Mouse (Mus musculus): ENCODE measurements around the gene Crtac1. TPM values are rescaled to one million over a fixed set of nuclear protein-coding genes. Genes with fewer than 3 reads are reported as not detected.

The Crtac1 gene
- polyA plus RNA-seq, 1 experiment from 2014 or later: 8.8 TPM

DNA sequence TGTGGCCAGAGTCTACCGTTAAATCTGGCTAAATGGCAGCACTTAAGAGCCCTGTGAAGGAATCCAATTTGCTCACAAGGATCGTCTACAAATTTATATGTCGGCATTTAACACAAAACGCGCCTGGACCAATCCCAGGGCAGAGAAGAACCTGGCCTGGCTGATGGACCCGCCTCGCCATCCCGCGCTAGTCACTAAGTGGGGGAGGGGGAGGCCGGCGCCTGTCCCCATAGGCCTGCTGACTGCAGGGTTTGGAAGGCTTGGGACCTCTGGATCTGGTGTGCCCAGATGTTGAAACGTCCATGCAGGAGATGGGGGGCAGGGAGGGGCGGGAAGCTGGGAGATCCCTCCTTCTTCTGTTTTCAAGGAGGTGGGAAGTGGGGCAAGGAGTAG, 50.6 kb downstream of the Crtac1 start:
- H3K9me3 ChIP-seq (replicated peaks): no peaks in the 10 kb centered on the region
- peaks cover 56% of the 10 kb centered on the region for H3K27me3 ChIP-seq
- WGBS: 3% methylated on average over 13 of the region's 13 CpGs
- H3K4me1 ChIP-seq: peaks cover 11% of the 10 kb centered on the region
- H3K4me3 ChIP-seq (replicated peaks): peak overlapping the region; percentile 19
- peak overlapping the region; percentile 50 for H3K4me2 ChIP-seq (replicated peaks)
- H3K9ac ChIP-seq: no peak overlapping the region
- no peaks in the 10 kb centered on the region for H3K36me3 ChIP-seq
- ATAC-seq (ENCODE audit: insufficient number of reproducible peaks, low FRiP score, low TSS enrichment, low read depth): no peak
- no peak overlapping the region for H3K27ac ChIP-seq (replicated peaks)

DNA sequence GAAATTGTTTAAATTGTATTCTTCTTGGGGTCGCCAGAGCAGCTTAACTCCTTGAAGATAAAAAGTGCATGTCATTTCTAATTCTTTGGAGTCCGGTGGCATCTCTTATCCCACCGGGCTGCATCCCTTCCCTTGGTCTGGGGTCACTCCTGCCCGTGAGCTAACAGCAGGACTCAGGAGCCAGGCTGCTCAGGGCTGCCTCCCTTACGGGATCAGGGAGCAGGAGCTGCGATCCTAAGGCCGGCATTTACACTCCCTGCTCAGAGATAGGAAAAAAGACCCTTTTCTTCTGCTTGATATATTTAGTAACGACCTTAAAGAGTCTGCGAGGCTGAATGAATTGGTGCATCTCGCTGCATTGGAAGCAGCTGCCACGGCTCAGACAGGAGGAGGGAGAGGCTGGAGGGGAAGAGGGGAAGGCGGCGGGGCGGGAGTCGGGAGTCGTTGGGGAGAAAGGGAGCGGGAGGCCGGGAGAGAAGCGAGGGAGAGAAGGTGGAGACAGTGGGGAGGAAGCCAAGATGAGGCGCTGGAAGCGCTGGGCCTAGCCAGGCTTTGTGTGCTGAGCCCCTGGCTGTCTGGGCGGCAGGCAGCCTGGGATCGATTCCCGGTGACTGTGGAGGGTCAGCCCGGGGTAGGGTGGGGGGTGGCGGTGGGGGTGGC, 51.1 kb downstream of the Crtac1 start:
- Histone ChIP-seq H3K4me3 (replicated peaks) (peak overlapping the region; percentile 19), H3K36me3 (no peaks in the 10 kb centered on the region), H3K4me2 (replicated peaks) (peak overlapping the region; percentile 50), H3K9me3 (replicated peaks) (no peaks in the 10 kb centered on the region), H3K4me1 (peaks cover 11% of the 10 kb centered on the region), H3K27me3 (peaks cover 52% of the 10 kb centered on the region), H3K9ac (no peak overlapping the region), H3K27ac (replicated peaks) (no peak overlapping the region)
- no peak for ATAC-seq (ENCODE audit: insufficient number of reproducible peaks, low FRiP score, low TSS enrichment, low read depth)
- 3% methylated on average over 25 of the region's 26 CpGs for WGBS

DNA sequence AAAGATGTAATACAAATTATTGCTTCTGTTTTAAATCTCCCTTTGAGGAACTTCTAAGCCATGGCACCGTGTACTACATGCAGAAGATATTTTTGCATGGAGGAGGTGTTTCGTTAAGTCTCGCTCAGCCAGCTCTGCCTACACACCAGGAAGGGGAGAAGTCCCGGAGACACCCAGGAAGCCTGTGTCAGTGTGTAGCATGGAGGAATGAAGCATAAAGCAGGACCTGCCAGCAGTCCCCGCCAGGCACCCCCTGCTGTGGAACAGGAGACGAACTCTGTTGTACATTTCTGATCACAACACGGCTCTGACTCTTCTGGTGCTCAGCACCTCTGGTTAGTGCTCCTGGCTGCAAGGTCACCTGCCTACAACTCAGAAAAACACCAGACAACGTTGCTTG, 51.8 kb downstream of the Crtac1 start:
- H3K9me3 ChIP-seq (replicated peaks): no peaks in the 10 kb centered on the region
- H3K36me3 ChIP-seq: no peaks in the 10 kb centered on the region
- no peak overlapping the region for H3K4me2 ChIP-seq (replicated peaks)
- peaks cover 11% of the 10 kb centered on the region for H3K4me1 ChIP-seq
- peaks cover 45% of the 10 kb centered on the region for H3K27me3 ChIP-seq
- no peak overlapping the region for H3K4me3 ChIP-seq (replicated peaks)
- H3K27ac ChIP-seq (replicated peaks): no peak overlapping the region
- H3K9ac ChIP-seq: no peak overlapping the region
- 42% methylated on average over 8 of the region's 8 CpGs for WGBS
- ATAC-seq (ENCODE audit: insufficient number of reproducible peaks, low FRiP score, low TSS enrichment, low read depth): no peak

DNA sequence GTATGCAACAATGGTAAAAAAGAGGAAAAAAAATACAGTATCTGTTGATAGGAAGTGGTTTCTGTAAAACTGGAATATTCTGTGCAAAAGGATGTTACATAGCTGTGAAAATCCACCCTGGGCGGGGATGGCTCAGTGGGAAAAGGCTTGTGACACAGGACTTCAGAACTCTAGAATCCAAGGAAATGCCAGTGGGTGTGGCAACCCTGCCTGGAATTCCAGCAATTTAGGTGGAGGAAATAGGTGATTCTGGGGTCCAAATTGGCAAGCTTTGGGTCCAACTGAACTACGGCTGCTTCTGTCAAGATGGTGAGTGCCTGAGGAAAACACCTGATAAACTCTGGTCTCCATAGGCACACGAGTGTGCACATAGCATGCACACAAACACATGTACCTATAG, 54.4 kb downstream of the Crtac1 start:
- no peak overlapping the region for H3K27ac ChIP-seq (replicated peaks)
- H3K4me3 ChIP-seq (replicated peaks): no peak overlapping the region
- peaks cover 26% of the 10 kb centered on the region for H3K27me3 ChIP-seq
- ATAC-seq (ENCODE audit: insufficient number of reproducible peaks, low FRiP score, low TSS enrichment, low read depth): no peak
- WGBS: 57% methylated on average over 3 of the region's 3 CpGs
- H3K4me1 ChIP-seq: peaks cover 11% of the 10 kb centered on the region
- H3K4me2 ChIP-seq (replicated peaks): no peak overlapping the region
- H3K9ac ChIP-seq: no peak overlapping the region
- no peaks in the 10 kb centered on the region for H3K9me3 ChIP-seq (replicated peaks)
- H3K36me3 ChIP-seq: no peaks in the 10 kb centered on the region

DNA sequence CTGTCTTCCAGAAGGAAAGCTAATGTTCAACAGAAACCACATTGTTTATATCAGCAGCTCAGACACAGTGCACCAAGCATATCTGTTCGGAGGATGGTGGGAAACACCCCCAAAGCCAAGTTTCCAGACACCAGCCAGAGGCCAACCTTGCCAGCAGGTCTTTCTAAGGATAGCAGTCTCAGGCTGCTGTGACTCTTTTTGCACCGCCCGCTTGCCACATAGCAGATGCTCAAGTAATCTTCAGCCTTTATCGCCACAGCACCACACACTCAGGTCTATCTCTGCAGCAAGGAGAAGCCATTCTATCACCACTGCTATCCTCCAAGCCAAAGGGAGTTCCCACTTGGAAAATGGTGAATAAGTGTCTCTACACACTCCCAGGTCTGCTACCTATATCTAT, 68.0 kb downstream of the Crtac1 start:
- H3K27ac ChIP-seq (replicated peaks): no peak overlapping the region
- H3K9ac ChIP-seq: no peak overlapping the region
- H3K4me2 ChIP-seq (replicated peaks): no peak overlapping the region
- no peaks in the 10 kb centered on the region for H3K4me1 ChIP-seq
- no peaks in the 10 kb centered on the region for H3K36me3 ChIP-seq
- H3K27me3 ChIP-seq: no peaks in the 10 kb centered on the region
- H3K9me3 ChIP-seq (replicated peaks): no peaks in the 10 kb centered on the region
- no peak overlapping the region for H3K4me3 ChIP-seq (replicated peaks)
- ATAC-seq (ENCODE audit: insufficient number of reproducible peaks, low FRiP score, low TSS enrichment, low read depth): no peak
- WGBS: 78% methylated on average over 4 of the region's 4 CpGs

DNA sequence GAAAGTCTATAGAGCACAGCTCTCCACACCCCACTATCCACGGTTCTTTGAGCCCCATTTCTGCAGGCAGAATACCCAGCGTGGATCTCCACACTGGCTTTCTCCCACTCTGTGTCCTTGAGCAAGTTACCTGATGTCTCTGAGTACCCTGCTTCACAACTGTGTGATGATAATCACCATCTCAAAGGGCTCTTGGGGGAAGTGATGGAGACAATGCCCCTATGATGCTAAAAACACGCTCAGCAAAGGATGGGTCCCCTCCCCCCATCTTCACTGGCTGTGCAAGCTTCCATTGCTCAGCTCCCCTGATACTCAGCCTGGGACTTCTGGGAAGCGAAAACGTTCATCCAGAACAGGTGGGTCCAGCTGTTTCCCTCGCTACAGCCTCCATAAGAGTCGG, 73.2 kb downstream of the Crtac1 start:
- no peak overlapping the region for H3K9ac ChIP-seq
- no peak for ATAC-seq (ENCODE audit: insufficient number of reproducible peaks, low FRiP score, low TSS enrichment, low read depth)
- H3K9me3 ChIP-seq (replicated peaks): no peaks in the 10 kb centered on the region
- no peaks in the 10 kb centered on the region for H3K4me1 ChIP-seq
- no peak overlapping the region for H3K27ac ChIP-seq (replicated peaks)
- WGBS: 59% methylated on average over 7 of the region's 7 CpGs
- no peaks in the 10 kb centered on the region for H3K36me3 ChIP-seq
- H3K4me2 ChIP-seq (replicated peaks): no peak overlapping the region
- H3K27me3 ChIP-seq: no peaks in the 10 kb centered on the region
- H3K4me3 ChIP-seq (replicated peaks): no peak overlapping the region

DNA sequence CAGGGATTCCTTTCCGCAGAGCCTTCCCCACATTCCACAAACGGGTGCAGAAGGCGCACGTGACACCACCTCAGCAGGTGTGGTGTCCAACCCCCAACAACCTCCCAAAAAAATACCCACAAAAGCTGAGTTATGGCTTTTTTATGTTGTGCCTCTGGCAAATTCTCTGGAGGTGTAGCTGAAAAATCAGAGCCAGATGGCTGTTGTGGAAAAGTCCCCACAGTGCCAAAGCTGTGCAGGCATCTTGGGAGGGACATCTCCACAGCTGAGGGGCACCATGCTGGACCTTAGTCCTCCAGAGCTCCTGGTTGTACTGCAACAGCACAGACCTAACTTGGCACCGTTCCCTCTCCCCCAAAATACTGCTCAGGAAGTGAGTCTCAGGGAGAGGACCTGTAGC, 74.7 kb downstream of the Crtac1 start:
- Histone ChIP-seq H3K4me3 (replicated peaks) (no peak overlapping the region), H3K27me3 (no peaks in the 10 kb centered on the region), H3K9ac (no peak overlapping the region), H3K36me3 (no peaks in the 10 kb centered on the region), H3K9me3 (replicated peaks) (no peaks in the 10 kb centered on the region), H3K27ac (replicated peaks) (no peak overlapping the region), H3K4me2 (replicated peaks) (no peak overlapping the region), H3K4me1 (no peaks in the 10 kb centered on the region)
- 44% methylated on average over 5 of the region's 5 CpGs for WGBS
- no peak for ATAC-seq (ENCODE audit: insufficient number of reproducible peaks, low FRiP score, low TSS enrichment, low read depth)

DNA sequence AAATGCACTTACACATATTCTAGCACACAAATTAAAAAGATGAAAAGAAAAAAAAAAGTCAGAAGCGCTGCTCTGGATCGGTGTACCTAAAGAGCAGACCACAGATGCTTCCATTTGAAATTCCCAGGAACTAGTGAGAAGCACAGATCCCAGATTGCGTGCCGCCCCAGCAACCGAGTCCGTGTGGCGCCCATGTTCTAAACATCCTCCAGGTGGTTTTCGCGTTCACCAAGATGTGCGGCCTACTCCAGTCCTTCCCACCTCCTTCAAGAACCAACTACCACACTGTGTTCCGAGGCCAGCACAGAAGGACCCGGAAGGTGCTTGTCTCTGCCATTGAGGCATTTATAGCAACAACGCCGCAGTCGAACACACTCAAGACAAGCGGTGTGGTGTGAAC, 76.1 kb downstream of the Crtac1 start:
- no peaks in the 10 kb centered on the region for H3K9me3 ChIP-seq (replicated peaks)
- H3K4me3 ChIP-seq (replicated peaks): no peak overlapping the region
- H3K36me3 ChIP-seq: no peaks in the 10 kb centered on the region
- no peaks in the 10 kb centered on the region for H3K27me3 ChIP-seq
- H3K4me2 ChIP-seq (replicated peaks): no peak overlapping the region
- ATAC-seq (ENCODE audit: insufficient number of reproducible peaks, low FRiP score, low TSS enrichment, low read depth): no peak
- WGBS: 85% methylated on average over 16 of the region's 16 CpGs
- H3K27ac ChIP-seq (replicated peaks): no peak overlapping the region
- H3K9ac ChIP-seq: no peak overlapping the region
- no peaks in the 10 kb centered on the region for H3K4me1 ChIP-seq

DNA sequence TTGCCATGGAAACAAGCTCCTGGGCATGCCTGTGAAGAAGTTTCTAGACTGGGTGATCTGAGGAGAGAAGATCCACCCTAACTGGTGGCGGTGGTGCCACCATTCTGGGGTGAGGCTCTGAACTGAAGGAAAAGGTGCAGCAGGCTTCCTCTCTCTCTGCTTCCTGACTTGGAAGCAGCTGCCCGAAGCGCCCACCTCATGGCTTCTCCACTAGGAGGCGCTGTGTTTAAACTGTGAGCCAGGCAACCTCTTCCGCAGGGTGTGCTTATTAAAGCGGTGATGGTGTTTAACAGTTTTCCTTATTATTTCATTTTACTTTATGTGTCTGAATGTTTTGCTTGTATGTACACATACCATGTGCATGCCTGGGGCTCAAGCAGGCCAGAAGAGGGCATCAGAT, 90.4 kb downstream of the Crtac1 start:
- no peak overlapping the region for H3K27ac ChIP-seq (replicated peaks)
- H3K4me3 ChIP-seq (replicated peaks): no peak overlapping the region
- no peak overlapping the region for H3K4me2 ChIP-seq (replicated peaks)
- WGBS: 50% methylated on average over 6 of the region's 6 CpGs
- no peaks in the 10 kb centered on the region for H3K9me3 ChIP-seq (replicated peaks)
- H3K36me3 ChIP-seq: no peaks in the 10 kb centered on the region
- no peaks in the 10 kb centered on the region for H3K4me1 ChIP-seq
- no peaks in the 10 kb centered on the region for H3K27me3 ChIP-seq
- H3K9ac ChIP-seq: no peak overlapping the region
- ATAC-seq (ENCODE audit: insufficient number of reproducible peaks, low FRiP score, low TSS enrichment, low read depth): no peak

DNA sequence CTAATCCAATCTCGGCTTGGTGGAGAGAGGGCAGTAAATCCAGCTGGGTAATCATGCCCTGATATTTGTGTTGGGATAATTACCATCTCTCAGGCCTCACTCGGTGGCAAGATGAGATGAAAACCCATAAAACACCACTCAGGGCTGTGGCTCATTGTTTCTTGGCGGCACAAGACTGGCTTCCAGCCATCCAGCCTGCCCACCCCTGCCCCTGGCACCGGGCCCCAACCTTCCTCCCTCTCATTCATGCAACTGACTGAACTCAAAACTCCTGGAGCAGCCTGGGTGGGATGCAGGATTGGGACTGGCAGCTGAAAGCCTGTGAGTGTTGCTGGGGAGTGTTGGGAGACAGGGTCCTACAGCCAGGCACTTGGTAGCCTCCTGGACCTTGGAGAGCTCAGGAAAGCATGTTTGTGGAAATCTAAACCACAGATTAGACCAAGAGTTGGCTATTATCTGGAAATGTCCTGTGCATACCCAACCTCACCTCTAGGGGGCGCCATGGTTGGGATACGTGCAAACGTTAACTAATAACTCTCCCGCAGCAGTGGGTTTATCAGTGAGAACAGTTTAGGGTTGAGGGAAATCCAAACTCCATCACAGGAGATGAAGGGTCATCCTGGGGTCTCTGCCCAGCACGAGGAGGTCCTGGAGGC, 99.4 kb downstream of the Crtac1 start:
- ATAC-seq (ENCODE audit: insufficient number of reproducible peaks, low FRiP score, low TSS enrichment, low read depth): no peak
- Histone ChIP-seq H3K36me3 (no peaks in the 10 kb centered on the region), H3K9ac (no peak overlapping the region), H3K27me3 (no peaks in the 10 kb centered on the region), H3K4me1 (no peaks in the 10 kb centered on the region), H3K4me2 (replicated peaks) (no peak overlapping the region), H3K27ac (replicated peaks) (no peak overlapping the region), H3K4me3 (replicated peaks) (no peak overlapping the region), H3K9me3 (replicated peaks) (no peaks in the 10 kb centered on the region)
- WGBS: 46% methylated on average over 9 of the region's 9 CpGs

DNA sequence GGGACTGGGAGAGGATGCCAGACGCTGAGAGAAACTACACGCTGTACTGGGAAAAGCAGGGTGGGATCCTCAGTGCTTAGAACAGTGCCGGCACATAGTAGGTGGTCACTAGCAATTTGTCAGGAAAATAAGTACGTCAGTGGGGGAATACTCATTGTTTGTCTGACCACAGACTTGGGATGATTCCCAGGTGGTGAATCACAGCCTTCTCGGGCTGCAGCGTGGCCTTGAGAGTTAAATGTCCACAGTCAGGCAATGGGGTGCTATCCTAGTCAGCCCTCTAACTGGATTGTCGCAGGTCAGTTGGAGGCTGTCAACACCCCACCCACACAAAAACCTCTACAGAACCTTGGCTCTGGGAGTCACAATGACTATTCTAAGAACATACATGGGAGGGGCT, 100.1 kb downstream of the Crtac1 start:
- Histone ChIP-seq H3K4me1 (no peaks in the 10 kb centered on the region), H3K9ac (no peak overlapping the region), H3K36me3 (no peaks in the 10 kb centered on the region), H3K9me3 (replicated peaks) (no peaks in the 10 kb centered on the region), H3K27ac (replicated peaks) (no peak overlapping the region), H3K27me3 (no peaks in the 10 kb centered on the region), H3K4me3 (replicated peaks) (no peak overlapping the region), H3K4me2 (replicated peaks) (no peak overlapping the region)
- 83% methylated on average over 7 of the region's 7 CpGs for WGBS
- no peak for ATAC-seq (ENCODE audit: insufficient number of reproducible peaks, low FRiP score, low TSS enrichment, low read depth)

DNA sequence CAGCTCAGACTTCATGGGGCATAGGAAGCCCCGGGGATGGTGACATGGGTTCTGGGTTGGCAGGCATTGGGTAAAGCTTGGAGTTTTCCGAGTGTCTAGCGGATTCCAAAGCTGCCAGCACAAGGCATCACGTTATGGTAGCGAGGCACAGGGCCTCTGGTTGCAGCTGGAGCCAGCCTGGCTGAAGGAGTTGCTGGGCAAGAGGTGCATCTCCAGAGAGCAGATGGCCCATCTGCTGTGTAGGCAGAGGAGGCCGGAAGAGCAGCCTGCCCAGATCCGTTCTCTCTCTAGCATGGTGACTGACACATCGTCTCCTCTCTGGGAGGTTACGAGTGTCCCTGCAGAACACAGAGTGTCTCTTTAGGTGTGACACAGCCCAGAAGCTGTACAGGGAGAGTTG, 103.4 kb downstream of the Crtac1 start:
- no peaks in the 10 kb centered on the region for H3K4me1 ChIP-seq
- WGBS: 80% methylated on average over 9 of the region's 9 CpGs
- no peak overlapping the region for H3K4me3 ChIP-seq (replicated peaks)
- no peak overlapping the region for H3K9ac ChIP-seq
- 0 out of 2 replicates have a peak, but pooled peaks cover 3% of the 10 kb centered on the region for H3K27me3 ChIP-seq
- ATAC-seq (ENCODE audit: insufficient number of reproducible peaks, low FRiP score, low TSS enrichment, low read depth): no peak
- H3K4me2 ChIP-seq (replicated peaks): no peak overlapping the region
- no peaks in the 10 kb centered on the region for H3K9me3 ChIP-seq (replicated peaks)
- no peaks in the 10 kb centered on the region for H3K36me3 ChIP-seq
- no peak overlapping the region for H3K27ac ChIP-seq (replicated peaks)

Measured in embryonic facial prominence, embryonic 15.5 days (tissue).